Mouse (Mus musculus) lung, postnatal 25 days (tissue): ENCODE data around the gene Alpk1.

Experiments used
- DNase-seq: peaks from one replicate; pipeline ENCODE4 v3.0.0; 2022; ENCODE audit warnings: low spot score

Gene Alpk1

DNA sequence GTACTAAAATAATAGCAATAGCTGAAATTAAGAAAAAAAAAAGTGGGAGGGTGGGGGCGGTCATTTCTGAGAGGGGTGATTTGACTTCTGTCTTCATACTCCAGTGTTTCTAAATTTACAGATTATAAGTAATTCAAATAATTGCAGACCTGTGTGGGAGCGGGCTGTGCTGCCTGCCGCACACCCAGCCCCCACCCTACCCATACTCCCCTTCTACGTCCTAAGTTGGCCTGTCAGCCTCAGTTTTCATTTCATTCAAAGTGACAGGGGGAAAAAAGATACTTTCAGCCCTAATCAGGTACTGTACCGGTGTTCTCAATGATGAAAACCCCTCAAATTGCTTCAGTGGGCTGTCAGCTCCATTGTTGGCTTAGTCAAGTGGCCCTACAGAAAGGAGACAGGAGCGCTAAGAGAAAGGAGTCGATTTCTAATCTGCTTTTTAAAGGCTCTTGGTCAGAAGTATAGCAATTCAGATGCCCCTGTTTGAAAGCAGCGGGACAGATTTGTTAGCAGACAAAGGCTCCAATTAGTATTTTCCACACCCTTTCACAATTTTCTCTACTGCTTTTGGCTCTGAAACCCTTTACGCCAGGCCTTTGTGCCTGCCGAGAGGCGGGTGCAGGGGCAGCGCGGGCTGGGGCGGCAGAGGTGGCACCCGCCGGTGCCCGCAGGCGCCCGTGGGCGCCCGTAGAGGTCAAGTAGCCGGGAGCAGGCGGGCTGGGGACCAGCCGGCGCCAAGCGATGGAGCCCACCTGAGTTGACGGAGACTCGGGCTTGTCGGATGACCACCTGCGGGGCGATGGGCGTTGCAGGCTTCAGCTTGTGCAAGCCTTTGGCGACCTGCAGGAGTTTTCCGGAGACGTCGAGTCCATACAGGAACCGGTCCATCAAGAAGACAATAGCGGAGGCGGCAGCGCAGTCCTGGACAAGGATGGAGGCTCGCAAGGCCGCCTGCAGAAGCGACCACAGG, 85.2 kb downstream of the Alpk1 start:
- DNase-seq = no peak

DNA sequence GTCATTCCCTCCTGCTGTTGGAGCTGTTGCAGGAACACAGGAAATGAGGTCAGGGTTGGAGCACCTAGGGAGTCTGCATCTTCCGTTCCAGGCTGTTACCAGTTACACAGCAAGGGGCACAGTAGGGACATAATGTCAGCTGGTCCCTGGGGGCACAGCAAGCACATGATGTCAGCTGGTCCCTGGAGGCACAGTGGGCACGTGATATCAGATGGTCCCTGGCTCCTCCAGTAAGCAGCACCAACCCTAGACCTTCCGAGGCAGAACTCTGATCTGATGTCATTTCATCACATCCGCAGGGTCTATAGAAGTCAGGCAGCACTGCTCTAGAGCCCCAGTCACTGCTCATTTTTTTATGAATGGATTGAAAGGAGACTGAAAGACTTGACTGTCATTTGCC, 89.1 kb downstream of the Alpk1 start:
- DNase-seq = no peak

DNA sequence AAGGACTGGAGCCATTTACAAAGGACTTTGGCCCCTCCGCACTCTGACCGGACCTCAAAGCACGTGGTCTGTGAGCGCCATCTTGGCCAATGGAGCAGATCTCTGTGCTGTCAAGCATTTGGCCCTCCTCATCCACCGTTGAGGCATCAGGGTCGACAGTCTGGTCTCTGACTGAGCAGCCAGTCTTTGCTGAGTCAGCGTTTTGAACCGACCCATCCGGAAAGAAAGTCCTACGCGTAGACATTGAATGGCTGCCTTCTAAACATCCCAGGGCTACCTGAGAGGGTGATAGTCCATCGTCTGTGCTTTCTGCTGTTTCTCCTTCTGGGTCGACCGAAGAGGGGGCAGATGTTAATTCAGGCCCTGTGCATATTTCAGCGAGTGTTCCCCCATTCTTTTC, 100.6 kb downstream of the Alpk1 start:
- DNase-seq = no peak

- no peak for DNase-seq
These were observed 118.4 kb downstream of the Alpk1 start for GRCm38 (mm10) chr3:127661646-127662531.

DNA sequence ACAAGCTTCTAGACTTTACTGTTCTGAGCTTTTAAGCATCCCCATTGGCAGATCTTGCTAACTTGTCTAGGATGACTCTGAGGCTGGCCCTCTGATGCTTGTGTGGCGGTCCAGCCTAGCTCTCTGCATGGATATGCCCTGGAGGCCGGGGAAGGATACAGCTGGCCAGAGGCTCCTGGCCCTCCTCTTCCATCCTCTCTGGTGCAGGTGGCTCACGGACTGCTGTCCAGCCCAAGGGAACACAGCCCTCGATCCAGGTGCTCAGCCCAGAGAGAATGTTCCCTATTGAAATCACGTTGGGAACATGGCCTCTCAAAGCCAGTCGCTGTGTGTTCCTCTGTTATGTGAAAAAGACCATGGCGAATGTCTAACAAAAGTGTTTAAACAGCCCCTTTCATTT, 119.6 kb downstream of the Alpk1 start:
- DNase-seq = no peak

DNA sequence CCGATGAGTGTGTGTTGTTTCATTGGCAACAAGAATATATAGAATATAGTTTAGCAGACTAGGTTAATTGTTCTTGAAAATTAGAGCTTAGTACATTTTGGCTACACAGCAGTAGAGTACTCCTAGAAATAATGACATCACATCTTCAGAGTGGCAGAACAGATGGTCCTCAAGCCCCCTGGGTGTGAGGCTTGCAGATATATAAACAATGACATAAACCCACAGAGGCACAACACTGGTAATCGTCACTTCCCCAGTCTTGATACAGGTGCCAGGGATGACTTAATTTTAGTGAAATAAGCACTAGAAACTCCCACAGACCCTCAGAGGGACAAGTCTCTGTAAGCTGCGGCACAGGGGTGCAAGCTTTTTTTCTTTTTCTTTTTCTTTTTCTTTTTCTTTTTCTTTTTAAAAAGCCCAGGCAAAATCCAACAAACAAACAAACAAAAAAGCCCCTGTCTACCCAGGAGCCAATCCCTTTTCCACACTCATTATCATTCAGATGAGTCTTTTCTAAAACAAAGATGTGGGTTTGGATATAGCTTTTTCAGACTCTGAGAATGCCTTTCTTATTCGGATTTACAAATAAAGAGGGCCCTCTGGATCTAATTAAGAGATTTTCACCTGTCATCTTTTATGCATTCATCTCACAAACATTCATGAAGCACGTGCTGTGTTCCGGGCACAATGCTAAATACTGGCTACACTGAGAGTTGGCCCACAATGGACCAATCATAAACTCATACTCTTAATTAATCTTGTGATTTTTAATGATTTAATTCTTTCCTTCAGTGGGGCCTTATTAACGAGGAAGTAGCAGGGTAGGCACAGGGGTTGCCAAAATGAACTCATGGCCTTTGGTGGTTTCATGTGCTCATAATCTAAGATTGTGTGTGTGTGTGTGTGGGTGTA, 128.3 kb downstream of the Alpk1 start:
- no peak for DNase-seq

GRCm38 (mm10) chr3:127646156-127646825, 134.0 kb downstream of the Alpk1 start:
- no peak for DNase-seq

- no peak for DNase-seq
These were observed 138.1 kb downstream of the Alpk1 start for GRCm38 (mm10) chr3:127642211-127642610.

DNA sequence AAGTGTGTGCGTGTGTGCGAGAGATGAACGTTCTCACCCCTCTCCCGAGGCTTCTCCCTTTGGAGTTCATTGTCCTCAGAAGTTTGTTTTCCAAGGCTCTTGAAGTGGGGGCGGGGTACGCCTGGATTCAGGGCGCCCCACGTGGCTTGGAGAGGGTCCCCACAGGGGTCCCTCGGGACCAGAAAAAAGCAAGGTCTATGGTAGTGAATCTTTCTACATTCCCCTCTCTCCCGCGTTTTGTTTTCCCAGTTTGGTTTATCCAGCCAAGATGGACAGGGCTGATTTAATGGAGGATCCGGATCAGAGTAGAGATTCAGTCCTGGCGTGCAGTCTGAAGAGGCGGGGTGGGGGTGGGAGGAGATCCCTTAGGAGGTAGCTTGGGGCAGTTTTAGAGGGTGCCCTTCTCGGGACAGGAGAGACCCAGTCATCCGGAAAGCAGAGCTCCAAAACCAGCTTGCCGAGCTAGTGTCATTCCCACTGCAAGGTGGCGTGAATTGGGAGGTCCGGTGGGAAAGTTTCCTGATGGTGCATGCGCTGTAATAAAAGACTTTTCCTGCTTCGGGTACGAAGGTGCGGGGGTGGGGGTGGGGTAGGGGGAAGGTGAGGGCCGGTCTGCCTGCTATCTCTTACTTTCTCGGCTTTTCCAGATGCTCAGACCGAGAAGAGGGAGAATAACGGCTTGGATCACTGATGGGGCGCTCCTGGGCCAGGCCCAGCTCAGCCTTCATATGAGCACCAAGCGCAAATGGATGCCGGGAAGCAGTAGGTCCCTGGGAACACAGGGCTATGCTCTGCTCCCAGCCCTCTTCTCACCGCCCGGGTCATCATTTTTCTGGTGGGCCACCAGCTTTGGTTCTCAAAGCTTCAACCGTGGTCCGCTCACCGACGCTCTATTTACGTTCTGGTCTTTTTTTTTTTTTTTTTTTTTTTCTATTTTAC, 139.3 kb downstream of the Alpk1 start:
- no peak for DNase-seq

DNA sequence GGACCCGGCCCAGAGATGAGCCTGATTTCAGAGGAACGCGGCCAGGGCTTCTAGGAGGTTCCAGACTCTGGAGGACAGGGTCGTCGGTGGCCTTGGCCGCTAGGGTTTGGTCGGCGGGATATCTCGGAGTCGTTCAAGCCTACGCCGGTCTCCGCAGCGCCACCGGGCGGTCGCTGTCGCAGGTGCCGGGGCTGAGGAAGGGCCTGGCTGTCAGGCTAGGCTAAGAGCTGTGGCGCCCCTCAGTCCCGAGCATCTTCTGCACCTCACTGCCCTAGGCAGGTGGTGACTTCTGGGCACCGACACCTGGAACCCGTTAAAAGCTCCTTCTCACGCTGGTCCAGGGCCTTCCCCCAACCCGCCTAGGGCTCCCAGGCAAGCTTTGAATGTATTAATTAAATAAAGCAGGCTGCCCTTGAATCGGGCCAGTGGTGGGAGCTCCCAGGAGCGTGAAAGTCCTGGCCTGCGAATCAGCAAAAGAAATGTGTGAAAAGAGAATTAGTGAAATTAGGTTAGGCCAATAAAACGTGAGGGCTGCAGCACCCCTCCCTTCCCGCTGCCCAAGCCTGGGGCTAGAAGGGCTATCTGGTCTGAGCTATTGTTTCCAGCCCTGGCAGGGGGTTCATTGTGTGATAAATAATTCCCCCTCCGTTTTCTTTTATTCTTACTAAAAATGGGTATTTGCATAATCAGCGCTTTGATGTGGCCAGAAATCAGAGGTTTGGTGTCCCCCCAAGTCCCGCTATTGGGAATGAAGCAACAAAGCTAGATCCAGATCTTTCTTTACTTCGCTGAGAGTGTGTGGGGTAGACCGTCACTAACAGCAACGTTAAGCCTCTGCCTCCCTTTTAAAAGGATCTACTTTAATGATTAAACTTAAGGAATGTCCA, 140.2 kb downstream of the Alpk1 start:
- no peak for DNase-seq

- no peak for DNase-seq
These were observed 145.4 kb downstream of the Alpk1 start for GRCm38 (mm10) chr3:127634984-127635349.

- DNase-seq = peak; percentile 50
These were observed 146.0 kb downstream of the Alpk1 start for GRCm38 (mm10) chr3:127634101-127634983.

DNA sequence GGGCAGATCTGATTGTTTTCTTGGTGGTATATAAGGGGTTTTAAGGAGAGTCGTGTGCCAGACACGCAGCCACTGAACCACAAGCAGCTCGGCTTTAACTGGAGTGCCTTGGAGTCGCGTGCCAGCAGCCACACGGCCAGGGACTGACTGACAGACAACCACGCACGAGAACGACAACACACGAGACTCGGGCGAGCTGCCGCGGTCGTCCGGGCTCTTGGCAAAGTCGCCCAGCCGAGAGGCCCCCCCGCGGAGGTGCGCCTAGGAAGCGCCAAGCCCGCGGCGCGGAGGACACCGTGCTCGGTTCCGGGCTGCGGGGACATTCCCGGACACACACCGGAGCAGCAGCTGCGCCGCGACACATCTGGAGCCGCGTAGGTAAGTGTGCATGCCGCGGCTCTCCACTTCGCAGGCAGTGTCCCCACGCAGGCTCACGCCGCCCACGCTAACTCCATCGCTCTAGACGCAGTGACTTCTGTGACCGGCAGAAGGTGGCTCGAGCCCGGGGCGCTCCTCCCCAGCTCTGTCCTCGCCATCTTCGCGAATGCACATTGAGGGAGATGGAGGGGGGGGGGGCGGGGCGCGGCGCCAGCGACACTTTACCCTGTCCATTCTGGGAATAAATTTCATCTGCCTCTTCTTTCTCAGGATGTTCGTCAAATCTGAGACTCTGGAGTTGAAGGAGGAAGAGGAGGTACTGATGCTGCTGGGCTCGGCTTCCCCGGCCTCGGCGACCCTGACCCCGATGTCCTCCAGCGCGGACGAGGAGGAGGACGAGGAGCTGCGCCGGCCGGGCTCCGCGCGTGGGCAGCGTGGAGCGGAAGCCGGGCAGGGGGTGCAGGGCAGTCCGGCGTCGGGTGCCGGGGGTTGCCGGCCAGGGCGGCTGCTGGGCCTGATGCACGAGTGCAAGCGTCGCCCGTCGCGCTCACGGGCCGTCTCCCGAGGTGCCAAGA, 147.0 kb downstream of the Alpk1 start, which contains the start of gene Neurog2:
TSS of gene Neurog2 (plus strand) at position 56 of the 953 bp plus-strand sequence.
- DNase-seq = no peak

GRCm38 (mm10) chr3:127632531-127632930, 147.8 kb downstream of the Alpk1 start:
- no peak for DNase-seq

GRCm38 (mm10) chr3:127631582-127631981, 148.7 kb downstream of the Alpk1 start:
- no peak for DNase-seq

GRCm38 (mm10) chr3:127630735-127631372, 149.5 kb downstream of the Alpk1 start:
- DNase-seq = no peak
